Mouse (Mus musculus): Measurements from ENCODE around the gene Dis3l2. TPM values are rescaled to one million over a fixed set of nuclear protein-coding genes. Genes with fewer than 3 reads are reported as not detected.

Gene Dis3l2
- polyA plus RNA-seq, 1 experiment from 2014 or later: 19.0 TPM

- Histone ChIP-seq H3K27ac (ENCODE audit: low read length) (no peak overlapping the region), H3K27me3 (replicated peaks; ENCODE audit: control insufficient read depth, insufficient read depth, low read length) (no peaks in the 10 kb centered on the region), H3K9ac (ENCODE audit: low read depth, low read length) (no peak overlapping the region), H3K4me2 (ENCODE audit: low read depth, low read length) (no peak overlapping the region), H3K4me1 (ENCODE audit: control insufficient read depth, insufficient read depth, low read length) (peaks cover 5% of the 10 kb centered on the region; the same call in 1 of the 2 replicates), H3K4me3 (ENCODE audit: low read length) (no peak overlapping the region), H3K36me3 (ENCODE audit: control insufficient read depth, insufficient read depth, low read length) (no peaks in the 10 kb centered on the region), H3K9me3 (ENCODE audit: control insufficient read depth, low read length) (no peaks in the 10 kb centered on the region)
- WGBS: 82% methylated on average over 12 of the region's 12 CpGs
- ATAC-seq: no peak
Measured at GRCm38 (mm10) chr1:87010629-87011330, 307.2 kb downstream of the Dis3l2 start.

GRCm38 (mm10) chr1:87011718-87012117, 308.1 kb downstream of the Dis3l2 start:
- Histone ChIP-seq H3K9me3 (ENCODE audit: control insufficient read depth, low read length) (no peaks in the 10 kb centered on the region), H3K36me3 (ENCODE audit: control insufficient read depth, insufficient read depth, low read length) (no peaks in the 10 kb centered on the region), H3K4me2 (ENCODE audit: low read depth, low read length) (no peak overlapping the region), H3K4me3 (ENCODE audit: low read length) (no peak overlapping the region), H3K27ac (ENCODE audit: low read length) (no peak overlapping the region), H3K4me1 (ENCODE audit: control insufficient read depth, insufficient read depth, low read length) (peaks cover 5% of the 10 kb centered on the region; the same call in 1 of the 2 replicates), H3K27me3 (replicated peaks; ENCODE audit: control insufficient read depth, insufficient read depth, low read length) (no peaks in the 10 kb centered on the region), H3K9ac (ENCODE audit: low read depth, low read length) (no peak overlapping the region)
- ATAC-seq: no peak
- 50% methylated on average over 3 of the region's 3 CpGs for WGBS

GRCm38 (mm10) chr1:87012606-87013005, 309.0 kb downstream of the Dis3l2 start:
- H3K9ac ChIP-seq (ENCODE audit: low read depth, low read length): no peak overlapping the region
- no peaks in the 10 kb centered on the region for H3K9me3 ChIP-seq (ENCODE audit: control insufficient read depth, low read length)
- no peak for ATAC-seq
- H3K27ac ChIP-seq (ENCODE audit: low read length): no peak overlapping the region
- peaks cover 5% of the 10 kb centered on the region; the same call in 1 of the 2 replicates for H3K4me1 ChIP-seq (ENCODE audit: control insufficient read depth, insufficient read depth, low read length)
- H3K4me3 ChIP-seq (ENCODE audit: low read length): no peak overlapping the region
- no peaks in the 10 kb centered on the region for H3K36me3 ChIP-seq (ENCODE audit: control insufficient read depth, insufficient read depth, low read length)
- H3K27me3 ChIP-seq (replicated peaks; ENCODE audit: control insufficient read depth, insufficient read depth, low read length): no peaks in the 10 kb centered on the region
- H3K4me2 ChIP-seq (ENCODE audit: low read depth, low read length): no peak overlapping the region
- WGBS: 81% methylated on average over 2 of the region's 2 CpGs

GRCm38 (mm10) chr1:87020714-87021113, 317.1 kb downstream of the Dis3l2 start:
- H3K27ac ChIP-seq (ENCODE audit: low read length): no peak overlapping the region
- H3K4me2 ChIP-seq (ENCODE audit: low read depth, low read length): no peak overlapping the region
- no peak for ATAC-seq
- no peak overlapping the region for H3K9ac ChIP-seq (ENCODE audit: low read depth, low read length)
- peaks cover 8% of the 10 kb centered on the region; the same call in 1 of the 2 replicates for H3K4me1 ChIP-seq (ENCODE audit: control insufficient read depth, insufficient read depth, low read length)
- no peak overlapping the region for H3K4me3 ChIP-seq (ENCODE audit: low read length)
- H3K36me3 ChIP-seq (ENCODE audit: control insufficient read depth, insufficient read depth, low read length): no peaks in the 10 kb centered on the region
- no peaks in the 10 kb centered on the region for H3K27me3 ChIP-seq (replicated peaks; ENCODE audit: control insufficient read depth, insufficient read depth, low read length)
- H3K9me3 ChIP-seq (ENCODE audit: control insufficient read depth, low read length): no peaks in the 10 kb centered on the region
- WGBS: 84% methylated on average over 5 of the region's 5 CpGs

GRCm38 (mm10) chr1:87021584-87021983, 318.0 kb downstream of the Dis3l2 start:
- no peaks in the 10 kb centered on the region for H3K27me3 ChIP-seq (replicated peaks; ENCODE audit: control insufficient read depth, insufficient read depth, low read length)
- H3K4me2 ChIP-seq (ENCODE audit: low read depth, low read length): no peak overlapping the region
- no peaks in the 10 kb centered on the region for H3K36me3 ChIP-seq (ENCODE audit: control insufficient read depth, insufficient read depth, low read length)
- no peaks in the 10 kb centered on the region for H3K9me3 ChIP-seq (ENCODE audit: control insufficient read depth, low read length)
- no peak overlapping the region for H3K9ac ChIP-seq (ENCODE audit: low read depth, low read length)
- no peak overlapping the region for H3K27ac ChIP-seq (ENCODE audit: low read length)
- 63% methylated on average over 3 of the region's 3 CpGs for WGBS
- peaks cover 8% of the 10 kb centered on the region; the same call in 1 of the 2 replicates for H3K4me1 ChIP-seq (ENCODE audit: control insufficient read depth, insufficient read depth, low read length)
- H3K4me3 ChIP-seq (ENCODE audit: low read length): no peak overlapping the region
- ATAC-seq: no peak

GRCm38 (mm10) chr1:87023291-87024170, 319.9 kb downstream of the Dis3l2 start:
- WGBS: 86% methylated on average over 6 of the region's 6 CpGs
- no peak for ATAC-seq
- no peaks in the 10 kb centered on the region for H3K36me3 ChIP-seq (ENCODE audit: control insufficient read depth, insufficient read depth, low read length)

GRCm38 (mm10) chr1:87025021-87025420, 321.4 kb downstream of the Dis3l2 start:
- Histone ChIP-seq H3K4me2 (ENCODE audit: low read depth, low read length) (no peak overlapping the region), H3K36me3 (ENCODE audit: control insufficient read depth, insufficient read depth, low read length) (no peaks in the 10 kb centered on the region), H3K4me1 (ENCODE audit: control insufficient read depth, insufficient read depth, low read length) (peaks cover 5% of the 10 kb centered on the region; the same call in 1 of the 2 replicates), H3K4me3 (ENCODE audit: low read length) (no peak overlapping the region), H3K27me3 (replicated peaks; ENCODE audit: control insufficient read depth, insufficient read depth, low read length) (no peaks in the 10 kb centered on the region), H3K9me3 (ENCODE audit: control insufficient read depth, low read length) (no peaks in the 10 kb centered on the region), H3K9ac (ENCODE audit: low read depth, low read length) (no peak overlapping the region), H3K27ac (ENCODE audit: low read length) (no peak overlapping the region)
- no peak for ATAC-seq
- 89% methylated on average over 1 of the region's 1 CpGs for WGBS

More at GRCm38 (mm10) chr1:87023291-87024170, 319.9 kb downstream of the Dis3l2 start:
- Histone ChIP-seq H3K4me3 (ENCODE audit: low read length) (no peak overlapping the region), H3K9ac (ENCODE audit: low read depth, low read length) (no peak overlapping the region), H3K27ac (ENCODE audit: low read length) (no peak overlapping the region), H3K9me3 (ENCODE audit: control insufficient read depth, low read length) (no peaks in the 10 kb centered on the region), H3K4me2 (ENCODE audit: low read depth, low read length) (no peak overlapping the region), H3K27me3 (replicated peaks; ENCODE audit: control insufficient read depth, insufficient read depth, low read length) (no peaks in the 10 kb centered on the region), H3K4me1 (ENCODE audit: control insufficient read depth, insufficient read depth, low read length) (peaks cover 8% of the 10 kb centered on the region; the same call in 1 of the 2 replicates)

- Histone ChIP-seq H3K4me1 (ENCODE audit: control insufficient read depth, insufficient read depth, low read length) (peaks cover 9% of the 10 kb centered on the region), H3K9ac (ENCODE audit: low read depth, low read length) (no peak overlapping the region), H3K9me3 (ENCODE audit: control insufficient read depth, low read length) (no peaks in the 10 kb centered on the region), H3K4me2 (ENCODE audit: low read depth, low read length) (no peak overlapping the region), H3K27ac (ENCODE audit: low read length) (no peak overlapping the region), H3K27me3 (replicated peaks; ENCODE audit: control insufficient read depth, insufficient read depth, low read length) (no peaks in the 10 kb centered on the region), H3K36me3 (ENCODE audit: control insufficient read depth, insufficient read depth, low read length) (no peaks in the 10 kb centered on the region), H3K4me3 (ENCODE audit: low read length) (no peak overlapping the region)
- WGBS: 60% methylated on average over 2 of the region's 2 CpGs
- ATAC-seq: no peak
Measured at GRCm38 (mm10) chr1:87028786-87029185, 325.2 kb downstream of the Dis3l2 start.

GRCm38 (mm10) chr1:87030652-87031051, 327.0 kb downstream of the Dis3l2 start:
- no peak overlapping the region for H3K4me2 ChIP-seq (ENCODE audit: low read depth, low read length)
- ATAC-seq: no peak
- no peak overlapping the region for H3K27ac ChIP-seq (ENCODE audit: low read length)
- H3K9ac ChIP-seq (ENCODE audit: low read depth, low read length): no peak overlapping the region
- H3K36me3 ChIP-seq (ENCODE audit: control insufficient read depth, insufficient read depth, low read length): no peaks in the 10 kb centered on the region
- no peaks in the 10 kb centered on the region for H3K27me3 ChIP-seq (replicated peaks; ENCODE audit: control insufficient read depth, insufficient read depth, low read length)
- H3K4me1 ChIP-seq (ENCODE audit: control insufficient read depth, insufficient read depth, low read length): peaks cover 22% of the 10 kb centered on the region
- WGBS: 58% methylated on average over 1 of the region's 1 CpGs
- no peaks in the 10 kb centered on the region for H3K9me3 ChIP-seq (ENCODE audit: control insufficient read depth, low read length)
- H3K4me3 ChIP-seq (ENCODE audit: low read length): no peak overlapping the region

Data from intestine, embryonic 16.5 days (tissue).